In the genomic region with DNA sequence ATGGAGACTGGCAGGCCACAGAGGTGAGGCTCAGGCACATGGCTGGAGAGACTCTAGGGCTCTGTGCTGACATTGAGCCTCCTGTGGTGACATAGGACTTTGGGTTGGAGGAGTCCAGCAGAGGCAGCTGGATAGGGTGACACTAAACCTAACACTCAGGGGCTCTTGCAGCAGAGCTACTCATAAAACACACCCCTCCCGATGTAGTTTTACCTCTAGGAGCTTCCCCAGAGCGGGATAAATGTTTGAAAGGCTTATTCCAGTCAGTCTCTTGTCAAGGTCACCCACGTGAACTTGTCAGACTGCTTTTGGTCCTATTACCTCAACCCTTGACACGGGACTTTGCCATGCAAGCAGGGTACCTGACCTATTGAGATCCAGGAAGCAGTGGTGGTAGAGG, we compare ENCODE assay signal across 26 mouse cellular contexts. TPM values are rescaled to one million over a fixed set of nuclear protein-coding genes. Genes with fewer than 3 reads are reported as not detected.
A peak's percentile ranks its signal among the peaks of the same experiment; 100 is the strongest.
DNase-seq lines count a peak whose midpoint lies in the region; ATAC-seq and TF ChIP-seq lines count a peak whose summit lies in the region.
"Had no signal": no experiment of that assay in that cellular context is flagged by ENCODE, and none has a peak within 500 bp of the region (broad histone marks: within the 10 kb centered on the region; RNA-seq: fewer than 3 reads in every experiment).

No protein-coding gene starts in this region.

- H3K4me3 ChIP-seq in intestine, embryonic 15.5 days (replicated peaks), result no peak overlapping the region
- no peak overlapping the region for H3K4me3 ChIP-seq in intestine, postnatal 0 days (ENCODE audit: low read depth, low read length)
- H3K4me3 ChIP-seq in megakaryocyte, embryonic 14.5 days (replicated peaks), result peak overlapping the region; percentile 38
- H3K4me3 ChIP-seq in MEL (ENCODE audit: control insufficient read depth in 1 of 2, insufficient read depth in 1 of 2, low read depth in 2 of 2, low read length in 2 of 2), result peak overlapping the region in 1 of 2 experiments; percentile 56; a peak in 1 of 4 replicates
- H3K4me3 ChIP-seq in liver, embryonic 13.5 days (replicated peaks), result no peak overlapping the region
- H3K4me3 ChIP-seq: erythroblast, embryonic 14.5 days; gastrocnemius, adult 2 months; hindbrain, embryonic 12.5 days; limb, embryonic 10.5 days; limb, embryonic 15.5 days; midbrain, embryonic 12.5 days; myocyte; neural tube, embryonic 13.5 days had no signal

- no peak for ATAC-seq in intestine, embryonic 15.5 days
- ATAC-seq in intestine, postnatal 0 days, result no peak
- no peak for ATAC-seq in megakaryocyte, adult 5-6 weeks (ENCODE audit: poor library complexity, severe bottlenecking)
- ATAC-seq in liver, embryonic 13.5 days (ENCODE audit: low read depth), result no peak
- ATAC-seq in megakaryocyte-erythroid progenitor cell, adult 5-6 weeks (replicated peaks; ENCODE audit: low FRiP score, low TSS enrichment, poor library complexity, severe bottlenecking), result no peak
- ATAC-seq: forebrain, embryonic 16.5 days had no signal

- no peaks in the 10 kb centered on the region for H3K9me3 ChIP-seq in intestine, embryonic 15.5 days
- H3K9me3 ChIP-seq in intestine, postnatal 0 days (ENCODE audit: control insufficient read depth), result no peaks in the 10 kb centered on the region
- H3K9me3 ChIP-seq in megakaryocyte, embryonic 14.5 days, result no peaks in the 10 kb centered on the region
- H3K9me3 ChIP-seq in MEL (replicated peaks; ENCODE audit: insufficient read depth, low read length), result no peaks in the 10 kb centered on the region
- H3K9me3 ChIP-seq in liver, embryonic 13.5 days (replicated peaks), result no peaks in the 10 kb centered on the region
- H3K9me3 ChIP-seq: hindbrain, embryonic 12.5 days; limb, embryonic 10.5 days; limb, embryonic 15.5 days; midbrain, embryonic 12.5 days; neural tube, embryonic 13.5 days had no signal

- no peak overlapping the region for H3K4me2 ChIP-seq in intestine, embryonic 15.5 days (replicated peaks)
- H3K4me2 ChIP-seq in intestine, postnatal 0 days (replicated peaks; ENCODE audit: low read depth), result no peak overlapping the region
- H3K4me2 ChIP-seq in liver, embryonic 13.5 days, result no peak overlapping the region
- H3K4me2 ChIP-seq: hindbrain, embryonic 12.5 days; limb, embryonic 15.5 days; lung, embryonic 14.5 days; midbrain, embryonic 12.5 days; neural tube, embryonic 13.5 days had no signal

- peaks cover 30% of the 10 kb centered on the region for H3K36me3 ChIP-seq in intestine, embryonic 15.5 days
- peaks cover 38% of the 10 kb centered on the region; the same call in 1 of the 2 replicates for H3K36me3 ChIP-seq in intestine, postnatal 0 days (ENCODE audit: control insufficient read depth, insufficient read depth)
- peaks cover 47% of the 10 kb centered on the region for H3K36me3 ChIP-seq in megakaryocyte, embryonic 14.5 days (replicated peaks; ENCODE audit: low read length)
- peaks cover 0 to 13% of the 10 kb centered on the region in 2 experiments; a peak in 3 of 4 replicates for H3K36me3 ChIP-seq in MEL (ENCODE audit: control insufficient read depth in 1 of 2, insufficient read depth in 2 of 2, low read length in 2 of 2)
- H3K36me3 ChIP-seq in liver, embryonic 13.5 days, result peaks cover 48% of the 10 kb centered on the region

- no peak for TF ChIP-seq EP300 in MEL (IDR thresholded peaks at IDR 0.05; ENCODE audit: low read depth in 1 of 2, low read length in 2 of 2)

- DNase-seq in MEL (ENCODE audit: low read depth, low spot score), result peak; percentile 63
- DNase-seq in liver, embryonic 13.5 days, result no peak
- no peak for DNase-seq in c-Kit-positive CD71-positive TER-119-positive erythroid progenitor cells, embryonic 14.5 days (ENCODE audit: low spot score)
- DNase-seq: adrenal gland, adult 8-10 months; cerebellum, adult 8-10 months; cerebellum, postnatal 25 days; heart, postnatal 36 days; kidney, postnatal 10 days; layer of hippocampus, adult 9-11 months; lung, embryonic 14.5 days; lung, postnatal 14 days; thymus, postnatal 14 days had no signal

- no peak for TF ChIP-seq POLR2A in MEL (IDR thresholded peaks at IDR 0.05; ENCODE audit: control insufficient read depth in 1 of 2, insufficient read depth in 1 of 2, low read depth in 1 of 2, low read length in 2 of 2, poor library complexity in 1 of 2)

- TF ChIP-seq CTCF in intestine, postnatal 0 days (IDR thresholded peaks at IDR 0.05; ENCODE audit: low read depth), result no peak
- TF ChIP-seq CTCF in MEL (IDR thresholded peaks at IDR 0.05 in 2 of 3, conservative IDR thresholded peaks at IDR 0.05 in 1 of 3; ENCODE audit: control insufficient read depth in 1 of 3, insufficient read depth in 1 of 3, low read depth in 2 of 3, low read length in 3 of 3, poor library complexity in 1 of 3, severe bottlenecking in 1 of 3), result no peak

- peaks cover 26% of the 10 kb centered on the region for H3K4me1 ChIP-seq in intestine, embryonic 15.5 days (replicated peaks)
- no peaks in the 10 kb centered on the region; the same call in 1 of the 2 replicates for H3K4me1 ChIP-seq in intestine, postnatal 0 days (replicated peaks; ENCODE audit: control insufficient read depth, insufficient read depth, low read length)
- peaks cover 68% of the 10 kb centered on the region for H3K4me1 ChIP-seq in megakaryocyte, embryonic 14.5 days
- H3K4me1 ChIP-seq in MEL (ENCODE audit: control insufficient read depth in 1 of 2, insufficient read depth in 2 of 2, low read length in 2 of 2), result peaks cover 0 to 11% of the 10 kb centered on the region in 2 experiments; a peak in 3 of 4 replicates
- peaks cover 75% of the 10 kb centered on the region for H3K4me1 ChIP-seq in liver, embryonic 13.5 days (replicated peaks)

- no peaks in the 10 kb centered on the region for H3K27me3 ChIP-seq in intestine, embryonic 15.5 days (replicated peaks)
- no peaks in the 10 kb centered on the region for H3K27me3 ChIP-seq in intestine, postnatal 0 days (replicated peaks; ENCODE audit: control insufficient read depth, insufficient read depth, low read length)
- peaks cover under 1% of the 10 kb centered on the region for H3K27me3 ChIP-seq in megakaryocyte, embryonic 14.5 days (replicated peaks)
- no peaks in the 10 kb centered on the region for H3K27me3 ChIP-seq in MEL (ENCODE audit: control insufficient read depth in 1 of 2, insufficient read depth in 2 of 2, low read length in 2 of 2)
- no peaks in the 10 kb centered on the region for H3K27me3 ChIP-seq in liver, embryonic 13.5 days
- H3K27me3 ChIP-seq: hindbrain, embryonic 12.5 days; limb, embryonic 15.5 days had no signal

- no peak overlapping the region for H3K9ac ChIP-seq in intestine, embryonic 15.5 days
- H3K9ac ChIP-seq in intestine, postnatal 0 days (ENCODE audit: low read depth, low read length), result no peak overlapping the region
- H3K9ac ChIP-seq in MEL (ENCODE audit: control insufficient read depth, low read depth, low read length, poor library complexity, severe bottlenecking), result peak overlapping the region; percentile 28
- no peak overlapping the region for H3K9ac ChIP-seq in liver, embryonic 13.5 days
- H3K9ac ChIP-seq: hindbrain, embryonic 12.5 days; limb, embryonic 15.5 days; lung, embryonic 14.5 days; midbrain, embryonic 12.5 days; neural tube, embryonic 13.5 days had no signal

- H3K79me2 ChIP-seq in MEL (ENCODE audit: control insufficient read depth, insufficient read depth, low read length, poor library complexity), result peaks cover 29% of the 10 kb centered on the region

- peak overlapping the region; percentile 44 for H3K27ac ChIP-seq in intestine, embryonic 15.5 days
- no peak overlapping the region for H3K27ac ChIP-seq in intestine, postnatal 0 days (ENCODE audit: low read depth, low read length)
- H3K27ac ChIP-seq in MEL (ENCODE audit: control insufficient read depth, low read depth, low read length), result peak overlapping the region; percentile 0; the same call in 1 of the 2 replicates
- H3K27ac ChIP-seq in liver, embryonic 13.5 days, result peak overlapping the region; percentile 41
- H3K27ac ChIP-seq: gastrocnemius, adult 2 months; hindbrain, embryonic 12.5 days; limb, embryonic 10.5 days; limb, embryonic 15.5 days; midbrain, embryonic 12.5 days; neural tube, embryonic 13.5 days had no signal

- no peak for TF ChIP-seq RAD21 in MEL (IDR thresholded peaks at IDR 0.05; ENCODE audit: low read depth, low read length)

- 33% methylated on average over 4 of the region's 4 CpGs for WGBS in intestine, embryonic 15.5 days
- 23% methylated on average over 4 of the region's 4 CpGs for WGBS in intestine, postnatal 0 days
- WGBS in liver, embryonic 13.5 days (ENCODE audit: insufficient replicate concordance), result 32% methylated on average over 4 of the region's 4 CpGs

RNA-seq across cellular contexts. Expression of gene Wdr38, which starts 2.1 kb away (rescaled TPM):
- 1.3 and 1.4 TPM in 2 replicates for polyA plus RNA-seq in intestine, embryonic 15.5 days (2015; fragmentation: Nextera tagmentation; extraction: Ambion mirVana)
- 0.47 and 0.78 TPM in 2 replicates for polyA plus RNA-seq in intestine, postnatal 0 days (2015; fragmentation: Nextera tagmentation; extraction: Ambion mirVana)
- polyA plus RNA-seq in megakaryocyte, embryonic 14.5 days (2012; ENCODE audit: insufficient read depth, low replicate concordance), result 0.44 TPM in 1 of 2 replicates, not detected in the other
- 0.29 and 0.34 TPM in 2 replicates for total RNA-seq in megakaryocyte, adult 5-6 weeks (2015)
- total RNA-seq in megakaryocyte, adult 5-6 weeks (2017), result 0.16 and 0.84 TPM in 2 replicates
- 0.49 and 0.77 TPM in 2 replicates for total RNA-seq in MEL (2012; rRNA removed)
- under 1 TPM in 1 of 2 experiments, not detected in 1; 0.79 TPM for polyA plus RNA-seq in MEL (2012; ENCODE audit: insufficient read depth in 1 of 2, insufficient read length in 2 of 2, low read depth in 1 of 2, low replicate concordance in 2 of 2, missing spikeins in 1 of 2)
- polyA plus RNA-seq in liver, embryonic 13.5 days (2015; fragmentation: Nextera tagmentation; extraction: Ambion mirVana), result 0.66 and 0.76 TPM in 2 replicates
- 0.89 and 1.4 TPM in 2 replicates for total RNA-seq in megakaryocyte-erythroid progenitor cell, adult 5-6 weeks (2014; fragmentation: Nextera tagmentation)
- total RNA-seq in megakaryocyte-erythroid progenitor cell, adult 5-6 weeks (2017), result 0.27 TPM in 1 of 2 replicates, not detected in the other
- polyA plus RNA-seq: erythroblast, embryonic 14.5 days had no signal

RNA-seq across cellular contexts. Expression of gene Arpc5l, which starts 5.8 kb away (rescaled TPM):
- polyA plus RNA-seq in intestine, embryonic 15.5 days (2015; fragmentation: Nextera tagmentation; extraction: Ambion mirVana), result 107 and 111 TPM in 2 replicates
- polyA plus RNA-seq in intestine, postnatal 0 days (2015; fragmentation: Nextera tagmentation; extraction: Ambion mirVana), result 68.3 and 73.3 TPM in 2 replicates
- polyA plus RNA-seq in megakaryocyte, embryonic 14.5 days (2012; ENCODE audit: insufficient read depth, low replicate concordance), result 83.7 and 123 TPM in 2 replicates
- 65.4 and 69.5 TPM in 2 replicates for total RNA-seq in megakaryocyte, adult 5-6 weeks (2015)
- 38.7 and 49.5 TPM in 2 replicates for total RNA-seq in megakaryocyte, adult 5-6 weeks (2017)
- total RNA-seq in MEL (2012; rRNA removed), result 64.4 and 65.4 TPM in 2 replicates
- 10 to 100 TPM in 1 of 2 experiments, not detected in 1; 87.0 TPM for polyA plus RNA-seq in MEL (2012; ENCODE audit: insufficient read depth in 1 of 2, insufficient read length in 2 of 2, low read depth in 1 of 2, low replicate concordance in 2 of 2, missing spikeins in 1 of 2)
- 74.0 and 76.6 TPM in 2 replicates for polyA plus RNA-seq in liver, embryonic 13.5 days (2015; fragmentation: Nextera tagmentation; extraction: Ambion mirVana)
- total RNA-seq in megakaryocyte-erythroid progenitor cell, adult 5-6 weeks (2014; fragmentation: Nextera tagmentation), result 56.6 and 77.5 TPM in 2 replicates
- 39.5 and 52.9 TPM in 2 replicates for total RNA-seq in megakaryocyte-erythroid progenitor cell, adult 5-6 weeks (2017)

RNA-seq across cellular contexts. Expression of gene Rpl35, which starts 6.0 kb away (rescaled TPM):
- polyA plus RNA-seq in intestine, embryonic 15.5 days (2015; fragmentation: Nextera tagmentation; extraction: Ambion mirVana), result 888 and 1,051 TPM in 2 replicates
- polyA plus RNA-seq in intestine, postnatal 0 days (2015; fragmentation: Nextera tagmentation; extraction: Ambion mirVana), result 585 and 607 TPM in 2 replicates
- 34.1 and 180 TPM in 2 replicates for polyA plus RNA-seq in megakaryocyte, embryonic 14.5 days (2012; ENCODE audit: insufficient read depth, low replicate concordance)
- 377 and 387 TPM in 2 replicates for total RNA-seq in megakaryocyte, adult 5-6 weeks (2015)
- total RNA-seq in megakaryocyte, adult 5-6 weeks (2017), result 757 and 843 TPM in 2 replicates
- total RNA-seq in MEL (2012; rRNA removed), result 1,667 and 1,814 TPM in 2 replicates
- polyA plus RNA-seq in MEL (2012; ENCODE audit: insufficient read depth in 1 of 2, insufficient read length in 2 of 2, low read depth in 1 of 2, low replicate concordance in 2 of 2, missing spikeins in 1 of 2), result 100 to 1,000 TPM in 1 of 2 experiments, not detected in 1; 930 TPM
- polyA plus RNA-seq in liver, embryonic 13.5 days (2015; fragmentation: Nextera tagmentation; extraction: Ambion mirVana), result 845 and 923 TPM in 2 replicates
- 1,595 and 1,825 TPM in 2 replicates for total RNA-seq in megakaryocyte-erythroid progenitor cell, adult 5-6 weeks (2014; fragmentation: Nextera tagmentation)
- 1,385 and 1,766 TPM in 2 replicates for total RNA-seq in megakaryocyte-erythroid progenitor cell, adult 5-6 weeks (2017)
